Mouse (Mus musculus) urinary bladder, postnatal 0 days (tissue): ENCODE data around the gene S100a14. TPM values are rescaled to one million over a fixed set of nuclear protein-coding genes. Genes with fewer than 3 reads are reported as not detected.

Source experiments
- polyA plus RNA-seq: library from polyadenylated mRNA; unstranded; fragments of >200 nt; fragmentation: Nextera tagmentation; extraction: Ambion mirVana; gene quantifications from 2 replicates; pipeline ENCODE4 v1.2.1, GENCODE M21; 2015

Gene S100a14
- polyA plus RNA-seq = 161 and 184 TPM in 2 replicates

GRCm38 (mm10) chr3:90526580-90526979 lies at the start of gene S100a14:
Gene S100a14 (plus strand): TSS chr3:90526856.

GRCm38 (mm10) chr3:90490696-90491256 lies 35.9 kb upstream of the S100a14 start, which contains the start of gene Snapin:
Gene Snapin (minus strand): TSS chr3:90491033.

GRCm38 (mm10) chr3:90508950-90509746 lies 17.5 kb upstream of the S100a14 start, which contains the start of gene Chtop:
Gene Chtop (minus strand): TSS chr3:90509498.

DNA sequence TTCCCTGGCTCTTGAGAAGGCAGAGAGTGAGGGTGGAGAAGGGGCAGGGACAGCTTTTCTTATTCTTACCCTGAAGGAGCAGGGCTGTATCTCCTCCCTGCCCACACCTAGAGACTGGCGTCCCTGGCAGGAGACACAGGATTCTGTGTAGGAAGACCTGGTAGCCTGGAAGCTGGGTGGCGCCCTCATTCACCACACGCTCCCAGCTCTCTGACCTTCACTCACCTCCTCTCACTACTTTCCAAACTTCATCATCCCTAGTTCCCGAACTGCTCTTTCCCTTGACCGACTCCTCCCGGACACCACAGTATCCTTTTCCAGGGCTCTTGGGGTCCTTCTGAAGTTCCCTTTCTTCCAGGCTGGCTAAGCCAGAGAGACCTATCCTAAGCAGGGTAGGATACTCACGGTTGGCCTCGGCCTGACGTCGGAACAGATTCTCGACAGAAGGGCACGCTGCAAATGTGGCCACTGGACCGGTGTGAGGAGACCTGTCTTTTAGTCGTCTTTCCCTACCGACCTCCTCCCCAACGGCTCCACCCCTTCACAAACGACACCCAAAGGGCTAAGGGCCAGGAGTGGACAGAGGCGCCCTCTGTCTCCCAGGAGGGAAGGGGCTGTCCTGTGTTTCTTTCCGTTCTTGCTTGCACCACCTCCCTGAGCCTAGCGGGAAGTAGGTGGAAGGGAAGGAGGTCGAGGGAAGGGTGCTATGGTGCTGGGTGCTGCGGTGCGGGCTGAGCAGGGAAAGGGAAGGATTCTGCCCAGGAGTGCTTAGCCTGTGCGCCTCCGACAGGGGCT lies 12.7 kb upstream of the S100a14 start, which contains the start of the genes S100a1 and S100a13:
TSS of gene S100a1 (minus strand) at position 597 of the 795 bp plus-strand sequence.
TSS of gene S100a13 (plus strand) at position 640 of the 795 bp plus-strand sequence.

DNA sequence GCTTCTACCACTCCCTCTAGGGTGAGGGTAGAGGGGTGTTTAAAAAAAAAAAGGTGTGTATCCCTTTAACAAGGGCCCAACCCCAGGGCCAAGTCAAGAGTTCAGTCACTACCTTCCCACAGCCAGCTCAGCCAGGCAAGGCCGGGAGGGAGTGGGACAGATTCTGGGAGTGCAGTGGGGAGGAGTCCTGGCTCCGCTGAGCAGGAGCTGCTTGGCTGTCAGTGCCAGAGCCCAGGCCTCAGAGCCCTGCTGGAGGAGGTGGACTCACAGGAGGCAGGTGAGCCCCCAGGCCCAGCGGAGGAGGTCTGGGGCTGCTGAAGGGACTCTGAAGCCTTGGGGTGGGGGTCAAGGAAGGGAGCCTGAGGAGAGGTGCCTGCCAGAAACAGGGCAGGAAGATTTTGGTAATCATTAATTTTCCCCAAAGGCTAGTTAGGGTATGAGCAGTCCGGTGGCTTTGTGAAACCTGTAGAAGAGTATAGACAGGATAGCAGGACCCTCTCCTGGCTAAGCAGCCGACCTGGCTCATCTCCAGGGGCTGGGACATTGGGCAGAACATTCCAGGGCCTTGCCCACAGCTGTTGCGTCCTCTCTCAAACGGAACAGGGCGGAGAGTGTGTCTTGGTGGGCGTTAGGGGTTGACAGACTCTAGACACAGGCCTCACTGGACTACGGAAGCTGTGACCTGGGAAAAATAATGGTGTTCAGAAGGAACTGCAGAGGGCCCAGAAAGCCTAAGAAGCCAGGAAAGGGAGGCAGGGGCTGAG lies 10.7 kb downstream of the S100a14 start, which contains the start of gene S100a16:
TSS of gene S100a16 (plus strand) at position 114 of the 764 bp plus-strand sequence.

GRCm38 (mm10) chr3:90560008-90560628 lies 33.5 kb downstream of the S100a14 start, which contains the start of gene S100a3:
Gene S100a3 (plus strand): TSS chr3:90560578.

Other genes starting within 250 kb of the S100a14 start
- 5.8 and 6.5 TPM in 2 replicates for gene Gatad2b, start 233.7 kb upstream of the S100a14 start, polyA plus RNA-seq
- gene Slc27a3, start 136.9 kb upstream of the S100a14 start, polyA plus RNA-seq = 6.9 and 8.3 TPM in 2 replicates
- 9.2 and 9.7 TPM in 2 replicates for gene Ints3, start 93.2 kb upstream of the S100a14 start, polyA plus RNA-seq
- gene Npr1, start 61.0 kb upstream of the S100a14 start, polyA plus RNA-seq = 3.0 and 4.5 TPM in 2 replicates
- gene Ilf2, start 50.7 kb upstream of the S100a14 start, polyA plus RNA-seq = 59.7 and 65.9 TPM in 2 replicates
- 91.6 and 102 TPM in 2 replicates for gene Snapin, start 35.8 kb upstream of the S100a14 start, polyA plus RNA-seq
- 81.7 and 90.6 TPM in 2 replicates for gene Chtop, start 17.4 kb upstream of the S100a14 start, polyA plus RNA-seq
- gene S100a1, start 12.5 kb upstream of the S100a14 start, polyA plus RNA-seq = 796 and 865 TPM in 2 replicates
- gene S100a13, start 12.4 kb upstream of the S100a14 start, polyA plus RNA-seq = 82.3 and 90.7 TPM in 2 replicates
- gene S100a16, start 10.4 kb downstream of the S100a14 start, polyA plus RNA-seq = 293 and 298 TPM in 2 replicates
- gene S100a3, start 33.7 kb downstream of the S100a14 start, polyA plus RNA-seq = 2.5 and 2.6 TPM in 2 replicates
- 0.88 TPM in 1 of 2 replicates, not detected in the other for gene S100a2, start 63.4 kb downstream of the S100a14 start, polyA plus RNA-seq
- gene Gm42674, start 75.0 kb downstream of the S100a14 start, polyA plus RNA-seq = not detected in 2 replicates
- gene S100a4, start 76.9 kb downstream of the S100a14 start, polyA plus RNA-seq = 45.1 and 83.2 TPM in 2 replicates
- 1.4 and 1.6 TPM in 2 replicates for gene S100a5, start 81.7 kb downstream of the S100a14 start, polyA plus RNA-seq
- gene S100a6, start 86.0 kb downstream of the S100a14 start, polyA plus RNA-seq = 4,303 and 4,617 TPM in 2 replicates
- 0.12 and 0.25 TPM in 2 replicates for gene S100a7a, start 127.2 kb downstream of the S100a14 start, polyA plus RNA-seq
- gene S100a8, start 142.1 kb downstream of the S100a14 start, polyA plus RNA-seq = 21.3 and 232 TPM in 2 replicates
- gene S100a9, start 168.9 kb downstream of the S100a14 start, polyA plus RNA-seq = 10.1 and 121 TPM in 2 replicates
- not detected in 2 replicates for gene Pglyrp4, start 200.1 kb downstream of the S100a14 start, polyA plus RNA-seq